Mouse (Mus musculus) forebrain, embryonic 11.5 days (tissue): ENCODE results near the gene Nrd1. TPM values are rescaled to one million over a fixed set of nuclear protein-coding genes. Genes with fewer than 3 reads are reported as not detected.

Source experiments
- ATAC-seq: fragments of 200-750 bp; cut with Nextera tagmentation; replicated peaks from 2 replicates; pipeline ENCODE4 v1.8.0; 2017; ENCODE audit warnings: moderate TSS enrichment; ENCODE audit not compliant: low FRiP score
- DNase-seq: peaks from one replicate; pipeline ENCODE4 v3.0.0-alpha.2; 2017; ENCODE audit warnings: low spot score
- H3K27ac ChIP-seq: fragments of 300-500 bp; sonication (generic); 2 replicates; pipeline ENCODE4 v1.5.1; 2014; ENCODE audit warnings: low read depth, low read length
- H3K27me3 ChIP-seq: fragments of 300-500 bp; sonication (generic); 2 replicates; pipeline ENCODE4 v1.6.1; 2014; ENCODE audit warnings: mild to moderate bottlenecking, low read length, mixed read lengths; ENCODE audit not compliant: control insufficient read depth, insufficient read depth
- H3K36me3 ChIP-seq: fragments of 300-500 bp; sonication (generic); 2 replicates; pipeline ENCODE4 v1.6.1; 2014; ENCODE audit warnings: mild to moderate bottlenecking, low read length, moderate library complexity, mixed read lengths; ENCODE audit not compliant: control insufficient read depth, insufficient read depth
- H3K4me1 ChIP-seq: fragments of 300-500 bp; sonication (generic); replicated peaks from 2 replicates; pipeline ENCODE4 v1.6.1; 2014; ENCODE audit warnings: low read length, mixed read lengths; ENCODE audit not compliant: control insufficient read depth, insufficient read depth
- H3K4me2 ChIP-seq: fragments of 300-500 bp; sonication (generic); 2 replicates; pipeline ENCODE4 v1.6.1; 2014; ENCODE audit warnings: low read depth, mild to moderate bottlenecking, low read length, moderate library complexity, mixed read lengths; ENCODE audit not compliant: severe bottlenecking
- H3K4me3 ChIP-seq: fragments of 300-500 bp; sonication (generic); 2 replicates; pipeline ENCODE4 v1.5.1; 2014; ENCODE audit warnings: low read depth, low read length
- H3K9ac ChIP-seq: fragments of 300-500 bp; sonication (generic); 2 replicates; pipeline ENCODE4 v1.6.1; 2014; ENCODE audit warnings: low read length
- H3K9me3 ChIP-seq: fragments of 300-500 bp; sonication (generic); 2 replicates; pipeline ENCODE4 v1.6.1; 2016; ENCODE audit warnings: low read length, mixed read lengths; ENCODE audit not compliant: control insufficient read depth
- WGBS: fragments of 180-500 bp; shearing (Covaris S2); extraction: QIAGEN DNeasy Blood & Tissue Kit; methylation state at CpG from one replicate; pipeline ENCODE4 v1.1.7; 2014; 5-methylcytosine and 5-hydroxymethylcytosine counted together
- polyA plus RNA-seq: library from polyadenylated mRNA; unstranded; fragments of >200 nt; fragmentation: Nextera tagmentation; extraction: Ambion mirVana; gene quantifications from 2 replicates; pipeline ENCODE4 v1.2.1, GENCODE M21; 2014

Gene Nrd1
- polyA plus RNA-seq, 1 experiment from 2014 or later: 67.7 TPM

DNA sequence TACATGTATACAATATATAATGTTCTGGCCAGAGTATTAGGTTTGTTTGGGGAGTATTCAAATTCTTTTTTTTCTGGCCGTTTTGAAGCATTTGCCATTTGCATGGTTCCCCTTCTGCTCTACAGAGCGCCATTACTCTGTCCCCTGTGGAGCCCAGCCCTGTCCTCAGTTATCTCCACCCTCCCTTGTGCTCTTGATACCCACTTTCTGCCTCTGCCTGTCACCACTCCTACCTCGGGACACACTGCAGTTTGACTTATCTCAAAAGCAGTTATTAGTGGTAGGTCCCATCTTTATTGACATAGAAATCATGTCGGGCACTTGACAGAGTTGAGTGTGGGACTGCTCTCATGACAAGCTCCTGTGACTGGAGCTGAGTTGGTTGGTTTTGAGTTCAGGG is 42.3 kb downstream of the Nrd1 start:
- Histone ChIP-seq H3K9ac (no peak overlapping the region), H3K36me3 (peaks cover 19% of the 10 kb centered on the region)
- ATAC-seq: no peak

DNA sequence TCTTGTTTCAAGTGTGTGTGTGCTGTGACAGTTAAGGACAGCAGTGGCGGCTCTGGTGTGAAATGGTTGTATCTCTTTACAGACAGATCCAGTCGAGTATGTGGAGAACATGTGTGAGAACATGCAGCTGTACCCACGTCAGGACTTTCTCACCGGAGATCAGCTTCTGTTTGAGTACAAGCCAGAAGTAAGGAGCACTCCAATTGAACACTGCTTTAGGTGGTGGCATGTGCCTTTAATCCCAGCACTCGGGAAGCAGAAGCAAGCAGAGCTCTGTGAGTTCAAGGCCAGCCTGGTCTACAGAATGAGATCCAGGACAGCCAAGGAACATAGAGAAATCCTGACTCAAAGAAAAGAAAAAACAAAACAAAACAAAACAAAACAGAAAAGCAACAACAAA is 42.8 kb downstream of the Nrd1 start:
- H3K4me2 ChIP-seq: no peak overlapping the region
- H3K4me1 ChIP-seq: no peaks in the 10 kb centered on the region
- no peak overlapping the region for H3K27ac ChIP-seq
- H3K36me3 ChIP-seq: peaks cover 19% of the 10 kb centered on the region
- no peak overlapping the region for H3K4me3 ChIP-seq
- DNase-seq (no peak), ATAC-seq (no peak)
- no peak overlapping the region for H3K9ac ChIP-seq
- H3K9me3 ChIP-seq: no peaks in the 10 kb centered on the region
- 88% methylated on average over 5 of the region's 5 CpGs for WGBS
- no peaks in the 10 kb centered on the region for H3K27me3 ChIP-seq

More for the DNA sequence above, 42.3 kb downstream of the Nrd1 start:
- 84% methylated on average over 4 of the region's 4 CpGs for WGBS
- Histone ChIP-seq H3K4me3 (no peak overlapping the region), H3K4me1 (no peaks in the 10 kb centered on the region), H3K4me2 (no peak overlapping the region), H3K27me3 (no peaks in the 10 kb centered on the region), H3K27ac (no peak overlapping the region), H3K9me3 (no peaks in the 10 kb centered on the region)
- no peak for DNase-seq

DNA sequence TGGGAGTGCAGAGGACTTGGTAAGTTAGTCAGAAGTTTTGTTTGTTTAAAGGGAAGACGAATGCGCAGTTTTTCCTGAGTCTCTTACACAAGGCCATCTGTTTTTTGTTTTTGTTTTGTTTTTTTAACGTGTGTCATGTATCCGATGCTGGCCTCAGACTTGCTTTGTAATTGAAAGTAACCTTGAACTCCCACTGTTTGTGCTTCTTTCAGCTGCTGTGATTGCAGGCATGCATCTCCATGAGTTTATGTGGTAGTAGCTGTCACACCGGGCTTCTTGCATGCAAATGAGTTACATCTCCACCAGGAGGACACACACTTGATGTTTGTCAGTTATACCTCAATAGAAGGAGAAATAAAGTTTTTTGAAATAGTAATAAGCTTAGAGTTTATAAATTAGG is 43.3 kb downstream of the Nrd1 start:
- no peaks in the 10 kb centered on the region for H3K4me1 ChIP-seq

DNA sequence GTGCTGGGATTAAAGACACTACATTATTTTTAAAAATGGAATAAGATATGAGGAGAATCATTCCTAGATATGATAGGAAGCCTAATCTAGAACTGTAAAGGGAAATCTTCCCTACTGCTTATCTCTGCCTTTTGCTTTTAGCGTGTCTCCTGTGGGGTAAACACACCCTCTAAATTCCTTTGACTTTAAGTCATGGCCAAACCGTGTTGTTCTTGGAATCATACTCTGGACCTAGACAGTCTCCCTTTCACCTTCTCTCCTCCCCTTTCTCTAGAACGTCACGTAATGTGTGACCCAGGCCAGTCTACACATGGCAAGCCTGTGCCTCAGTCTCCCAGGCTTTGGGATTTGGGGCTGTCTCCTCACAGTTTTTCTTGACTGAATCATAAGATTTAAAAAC is 47.8 kb downstream of the Nrd1 start:
- ATAC-seq (no peak), DNase-seq (no peak)
- Histone ChIP-seq H3K4me3 (no peak overlapping the region), H3K4me2 (no peak overlapping the region), H3K9ac (no peak overlapping the region), H3K4me1 (no peaks in the 10 kb centered on the region), H3K36me3 (peaks cover 7% of the 10 kb centered on the region; the same call in 1 of the 2 replicates), H3K27me3 (no peaks in the 10 kb centered on the region), H3K27ac (no peak overlapping the region), H3K9me3 (no peaks in the 10 kb centered on the region)
- WGBS: 91% methylated on average over 4 of the region's 4 CpGs

More for the DNA sequence above, 43.3 kb downstream of the Nrd1 start:
- ATAC-seq: no peak
- H3K27me3 ChIP-seq: no peaks in the 10 kb centered on the region
- H3K4me2 ChIP-seq: no peak overlapping the region
- no peak for DNase-seq
- no peak overlapping the region for H3K27ac ChIP-seq
- peaks cover 18% of the 10 kb centered on the region for H3K36me3 ChIP-seq
- no peak overlapping the region for H3K9ac ChIP-seq
- no peak overlapping the region for H3K4me3 ChIP-seq
- no peaks in the 10 kb centered on the region for H3K9me3 ChIP-seq
- whole genome bisulfite sequencing: 88% methylated on average over 5 of the region's 5 CpGs

DNA sequence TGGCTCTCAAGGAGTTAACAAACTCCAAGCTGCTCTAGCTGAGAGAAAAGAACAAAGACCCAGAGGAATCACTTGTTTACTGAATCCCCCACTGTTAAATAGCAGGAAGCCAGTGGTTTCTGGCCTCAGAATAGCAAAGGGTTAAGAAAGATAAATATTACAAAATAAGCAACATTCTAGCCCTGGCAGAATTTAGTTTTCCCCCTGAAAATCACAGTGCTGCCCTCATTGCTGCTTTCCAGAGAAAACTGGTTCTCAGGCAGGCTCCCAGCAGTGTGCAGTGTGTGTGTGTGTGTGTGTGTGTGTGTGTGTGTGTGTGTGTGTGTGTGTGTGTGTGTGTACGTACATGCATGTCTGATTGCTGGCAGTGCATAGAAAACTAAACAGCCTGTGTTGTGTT is 51.8 kb downstream of the Nrd1 start:
- Histone ChIP-seq H3K9ac (no peak overlapping the region), H3K36me3 (peaks cover 4% of the 10 kb centered on the region; the same call in 1 of the 2 replicates), H3K4me1 (no peaks in the 10 kb centered on the region), H3K9me3 (no peaks in the 10 kb centered on the region), H3K4me2 (no peak overlapping the region), H3K4me3 (no peak overlapping the region), H3K27ac (no peak overlapping the region), H3K27me3 (no peaks in the 10 kb centered on the region)
- ATAC-seq (no peak), DNase-seq (no peak)
- WGBS: 83% methylated on average over 1 of the region's 1 CpGs

- H3K9ac ChIP-seq: no peak overlapping the region
- no peaks in the 10 kb centered on the region for H3K9me3 ChIP-seq
- no peak overlapping the region for H3K4me3 ChIP-seq
- WGBS: 84% methylated on average over 9 of the region's 9 CpGs
- H3K4me2 ChIP-seq: no peak overlapping the region
- H3K36me3 ChIP-seq: peaks cover 9% of the 10 kb centered on the region; the same call in 1 of the 2 replicates
- H3K4me1 ChIP-seq: no peaks in the 10 kb centered on the region
- DNase-seq: no peak
- no peak for ATAC-seq
- H3K27me3 ChIP-seq: no peaks in the 10 kb centered on the region
- no peak overlapping the region for H3K27ac ChIP-seq
Observed at GRCm38 (mm10) chr4:109054003-109054402, 53.5 kb downstream of the Nrd1 start.

- H3K4me2 ChIP-seq: no peak overlapping the region
- H3K36me3 ChIP-seq: peaks cover 9% of the 10 kb centered on the region; the same call in 1 of the 2 replicates
- H3K27me3 ChIP-seq: no peaks in the 10 kb centered on the region
- ATAC-seq (no peak), DNase-seq (no peak)
- H3K9ac ChIP-seq: no peak overlapping the region
- no peak overlapping the region for H3K4me3 ChIP-seq
- 91% methylated on average over 7 of the region's 7 CpGs for WGBS
- no peaks in the 10 kb centered on the region for H3K9me3 ChIP-seq
- H3K27ac ChIP-seq: no peak overlapping the region
- H3K4me1 ChIP-seq: no peaks in the 10 kb centered on the region
Observed at GRCm38 (mm10) chr4:109056351-109056750, 55.9 kb downstream of the Nrd1 start.

GRCm38 (mm10) chr4:109057640-109058039 is 57.2 kb downstream of the Nrd1 start:
- no peak for DNase-seq
- no peak overlapping the region for H3K9ac ChIP-seq
- 94% methylated on average over 8 of the region's 8 CpGs for WGBS
- H3K4me3 ChIP-seq: no peak overlapping the region
- H3K27me3 ChIP-seq: no peaks in the 10 kb centered on the region
- no peak overlapping the region for H3K27ac ChIP-seq
- H3K36me3 ChIP-seq: peaks cover 9% of the 10 kb centered on the region; the same call in 1 of the 2 replicates
- ATAC-seq: no peak
- no peaks in the 10 kb centered on the region for H3K4me1 ChIP-seq
- no peak overlapping the region for H3K4me2 ChIP-seq
- no peaks in the 10 kb centered on the region for H3K9me3 ChIP-seq

- no peak for DNase-seq
- ATAC-seq: no peak
- no peaks in the 10 kb centered on the region for H3K4me1 ChIP-seq
- no peak overlapping the region for H3K9ac ChIP-seq
- H3K4me2 ChIP-seq: no peak overlapping the region
- H3K4me3 ChIP-seq: no peak overlapping the region
- peaks cover 11% of the 10 kb centered on the region; the same call in 1 of the 2 replicates for H3K36me3 ChIP-seq
- no peaks in the 10 kb centered on the region for H3K9me3 ChIP-seq
- no peaks in the 10 kb centered on the region for H3K27me3 ChIP-seq
- WGBS: 92% methylated on average over 4 of the region's 4 CpGs
- H3K27ac ChIP-seq: no peak overlapping the region
Observed at GRCm38 (mm10) chr4:109059255-109059821, 58.9 kb downstream of the Nrd1 start.
